Mouse (Mus musculus) lung, adult 2 months (tissue): ENCODE results near the gene Sgta. TPM values are rescaled to one million over a fixed set of nuclear protein-coding genes. Genes with fewer than 3 reads are reported as not detected.

ENCODE experiments used
- DNase-seq: peaks from one replicate; pipeline ENCODE4 v3.0.0; 2022
- H3K4me1 ChIP-seq: fragments of 200-500 bp; 2 replicates; pipeline ENCODE4 v1.6.1; 2011; ENCODE audit warnings: low read length; ENCODE audit not compliant: control insufficient read depth, insufficient read depth
- H3K4me3 ChIP-seq: fragments of 200-500 bp; replicated peaks from 2 replicates; pipeline ENCODE3; 2011; ENCODE audit warnings: low read depth, mild to moderate bottlenecking, control low read depth, low read length; ENCODE audit errors: extremely low read depth
- CTCF ChIP-seq: fragments of 200-500 bp; IDR thresholded peaks from 2 replicates; pipeline ENCODE4 v1.5.1; 2011; ENCODE audit warnings: mild to moderate bottlenecking, low read length, control low read depth; ENCODE audit not compliant: insufficient read depth
- POLR2A ChIP-seq: fragments of 200-500 bp; IDR thresholded peaks from 2 replicates; pipeline ENCODE4 v1.6.1; 2011; ENCODE audit warnings: low read depth, mild to moderate bottlenecking, control low read depth, low read length, borderline replicate concordance; ENCODE audit errors: extremely low read depth
- WGBS: fragments of 180-500 bp; shearing (Covaris S2); methylation state at CpG from one replicate; pipeline ENCODE4 v1.1.7; 2018; 5-methylcytosine and 5-hydroxymethylcytosine counted together
- polyA plus RNA-seq: library from polyadenylated mRNA; depleted of rRNA; stranded (reverse); fragments of >200 nt; gene quantifications from 2 replicates; pipeline ENCODE4 v1.2.3, GENCODE M21; 2012

Sgta gene
- polyA plus RNA-seq, 1 experiment, result 183 TPM

- H3K4me3 ChIP-seq, result no peak overlapping the region
- no peaks in the 10 kb centered on the region for H3K4me1 ChIP-seq
- DNase-seq, result no peak
- 52% methylated on average over 6 of the region's 6 CpGs for WGBS
- TF ChIP-seq CTCF (no peak), POLR2A (no peak)
Observed at GRCm38 (mm10) chr10:81010851-81011250, 49.1 kb downstream of the Sgta start.

GRCm38 (mm10) chr10:81007240-81007639 lies 52.7 kb downstream of the Sgta start:
- Histone ChIP-seq H3K4me1 (no peaks in the 10 kb centered on the region), H3K4me3 (no peak overlapping the region)
- TF ChIP-seq POLR2A (no peak), CTCF (no peak)
- DNase-seq, result no peak
- WGBS, result 27% methylated on average over 7 of the region's 7 CpGs

GRCm38 (mm10) chr10:81006005-81006677 lies 53.8 kb downstream of the Sgta start:
- no peak for DNase-seq
- no peaks in the 10 kb centered on the region for H3K4me1 ChIP-seq
- no peak for TF ChIP-seq CTCF
- no peak for TF ChIP-seq POLR2A
- WGBS, result 86% methylated on average over 7 of the region's 7 CpGs
- H3K4me3 ChIP-seq, result no peak overlapping the region

GRCm38 (mm10) chr10:81001161-81001560 lies 58.8 kb downstream of the Sgta start:
- no peak for TF ChIP-seq POLR2A
- TF ChIP-seq CTCF, result no peak
- no peak for DNase-seq
- H3K4me1 ChIP-seq, result no peaks in the 10 kb centered on the region
- H3K4me3 ChIP-seq, result no peak overlapping the region
- WGBS, result 59% methylated on average over 10 of the region's 10 CpGs

GRCm38 (mm10) chr10:81000197-81001062 lies 59.6 kb downstream of the Sgta start:
- DNase-seq, result no peak
- 37% methylated on average over 28 of the region's 28 CpGs for whole genome bisulfite sequencing
- Histone ChIP-seq H3K4me1 (no peaks in the 10 kb centered on the region), H3K4me3 (no peak overlapping the region)
- TF ChIP-seq CTCF (no peak), POLR2A (no peak)

GRCm38 (mm10) chr10:80999362-81000196 lies 60.4 kb downstream of the Sgta start:
- DNase-seq, result peak; percentile 84
- whole genome bisulfite sequencing, result 26% methylated on average over 37 of the region's 37 CpGs
- Histone ChIP-seq H3K4me1 (no peaks in the 10 kb centered on the region), H3K4me3 (no peak overlapping the region)
- TF ChIP-seq POLR2A (no peak), CTCF (peak; percentile 88)

- 6% methylated on average over 12 of the region's 12 CpGs for WGBS
- no peaks in the 10 kb centered on the region for H3K4me1 ChIP-seq
- no peak overlapping the region for H3K4me3 ChIP-seq
- DNase-seq, result no peak
- TF ChIP-seq POLR2A (no peak), CTCF (peak; percentile 57)
Observed at GRCm38 (mm10) chr10:80998778-80999177, 61.2 kb downstream of the Sgta start.

GRCm38 (mm10) chr10:80998021-80998420 lies 62.0 kb downstream of the Sgta start:
- Histone ChIP-seq H3K4me1 (no peaks in the 10 kb centered on the region), H3K4me3 (no peak overlapping the region)
- WGBS, result 39% methylated on average over 14 of the region's 14 CpGs
- no peak for TF ChIP-seq CTCF
- no peak for TF ChIP-seq POLR2A
- DNase-seq, result no peak

- 80% methylated on average over 8 of the region's 8 CpGs for WGBS
- Histone ChIP-seq H3K4me1 (no peaks in the 10 kb centered on the region), H3K4me3 (no peak overlapping the region)
- DNase-seq, result no peak
- TF ChIP-seq POLR2A (no peak), CTCF (no peak)
Observed at GRCm38 (mm10) chr10:80997332-80997731, 62.6 kb downstream of the Sgta start.
